Mouse (Mus musculus): ENCODE data around the gene Rnf215. TPM values are rescaled to one million over a fixed set of nuclear protein-coding genes. Genes with fewer than 3 reads are reported as not detected.
A peak's percentile ranks its signal among the peaks of the same experiment; 100 is the strongest.

Gene Rnf215
- polyA plus RNA-seq, 2 experiments = 4.3 to 5.1 TPM

- peak within 1 kb of the TSS; percentile 49 for H3K27ac ChIP-seq
- ATAC-seq (ENCODE audit: insufficient read depth) (peak; percentile 95), DNase-seq (ENCODE audit: low read depth in 3 of 3, low spot score in 3 of 3) (peak; percentile 82 to 83 (median 82))
- H3K9ac ChIP-seq (replicated peaks) = peak within 1 kb of the TSS; percentile 83
- H3K4me3 ChIP-seq (ENCODE audit: insufficient read depth in 1 of 2, low read depth in 2 of 2, low read length in 2 of 2) = peak within 1 kb of the TSS; percentile 73 to 87
- H3K4me2 ChIP-seq (ENCODE audit: low read depth) = peak within 1 kb of the TSS; percentile 89
- TF ChIP-seq EP300 (IDR thresholded peaks at IDR 0.05; ENCODE audit: low read depth) (no peak), CTCF (IDR thresholded peaks at IDR 0.05; ENCODE audit: low read depth) (peak; percentile 39)
- WGBS (ENCODE audit: insufficient replicate concordance) = 1% methylated on average over 54 of the region's 54 CpGs
- peaks cover 36% of the 10 kb centered on the region for H3K36me3 ChIP-seq (replicated peaks; ENCODE audit: control insufficient read depth, insufficient read depth, low read depth)
- H3K9me3 ChIP-seq (ENCODE audit: control insufficient read depth, low read length) = no peaks in the 10 kb centered on the region
- H3K27me3 ChIP-seq (ENCODE audit: control insufficient read depth, insufficient read depth, low read length) = no peaks in the 10 kb centered on the region
- peaks cover 11 to 21% of the 10 kb centered on the region in 2 experiments for H3K4me1 ChIP-seq (replicated peaks; ENCODE audit: control insufficient read depth in 2 of 2, insufficient read depth in 2 of 2, low read length in 1 of 2)
Observed at GRCm38 (mm10) chr11:4159808-4160708, 25.1 kb downstream of the Rnf215 start, which contains the start of the genes Ccdc157 and Sf3a1. Gene Ccdc157, minus strand, starts transcription at chr11:4160293. Gene Sf3a1, plus strand, starts transcription at chr11:4160350.

- Histone ChIP-seq H3K9ac (replicated peaks) (peak overlapping the region; percentile 83), H3K4me2 (ENCODE audit: low read depth) (peak overlapping the region; percentile 89), H3K27ac (peak overlapping the region; percentile 49), H3K4me3 (ENCODE audit: insufficient read depth in 1 of 2, low read depth in 2 of 2, low read length in 2 of 2) (peak overlapping the region; percentile 73 to 87), H3K4me1 (replicated peaks; ENCODE audit: control insufficient read depth in 2 of 2, insufficient read depth in 2 of 2, low read length in 1 of 2) (peaks cover 11 to 21% of the 10 kb centered on the region in 2 experiments), H3K27me3 (ENCODE audit: control insufficient read depth, insufficient read depth, low read length) (no peaks in the 10 kb centered on the region), H3K36me3 (replicated peaks; ENCODE audit: control insufficient read depth, insufficient read depth, low read depth) (peaks cover 44% of the 10 kb centered on the region), H3K9me3 (ENCODE audit: control insufficient read depth, low read length) (no peaks in the 10 kb centered on the region)
- WGBS (ENCODE audit: insufficient replicate concordance) = 3% methylated on average over 15 of the region's 15 CpGs
- TF ChIP-seq CTCF (IDR thresholded peaks at IDR 0.05; ENCODE audit: low read depth) (no peak), EP300 (IDR thresholded peaks at IDR 0.05; ENCODE audit: low read depth) (no peak)
- no peak for DNase-seq (ENCODE audit: low read depth in 3 of 3, low spot score in 3 of 3)
- peak; percentile 26; the same call in 1 of the 2 replicates for ATAC-seq (ENCODE audit: insufficient read depth)
Observed at GRCm38 (mm10) chr11:4160758-4161480, 25.9 kb downstream of the Rnf215 start.

GRCm38 (mm10) chr11:4164701-4165100 lies 29.7 kb downstream of the Rnf215 start:
- H3K9ac ChIP-seq (replicated peaks) = no peak overlapping the region
- no peak overlapping the region for H3K4me2 ChIP-seq (ENCODE audit: low read depth)
- WGBS (ENCODE audit: insufficient replicate concordance) = 87% methylated on average over 2 of the region's 2 CpGs
- no peak overlapping the region for H3K27ac ChIP-seq
- TF ChIP-seq CTCF (IDR thresholded peaks at IDR 0.05; ENCODE audit: low read depth) = no peak
- TF ChIP-seq EP300 (IDR thresholded peaks at IDR 0.05; ENCODE audit: low read depth) = no peak
- H3K36me3 ChIP-seq (replicated peaks; ENCODE audit: control insufficient read depth, insufficient read depth, low read depth) = peaks cover 78% of the 10 kb centered on the region
- H3K9me3 ChIP-seq (ENCODE audit: control insufficient read depth, low read length) = no peaks in the 10 kb centered on the region
- no peak for ATAC-seq (ENCODE audit: insufficient read depth)
- H3K27me3 ChIP-seq (ENCODE audit: control insufficient read depth, insufficient read depth, low read length) = no peaks in the 10 kb centered on the region
- peaks cover 8 to 19% of the 10 kb centered on the region in 2 experiments for H3K4me1 ChIP-seq (replicated peaks; ENCODE audit: control insufficient read depth in 2 of 2, insufficient read depth in 2 of 2, low read length in 1 of 2)
- DNase-seq (ENCODE audit: low read depth in 3 of 3, low spot score in 3 of 3) = no peak
- no peak overlapping the region for H3K4me3 ChIP-seq (ENCODE audit: insufficient read depth in 1 of 2, low read depth in 2 of 2, low read length in 2 of 2)

GRCm38 (mm10) chr11:4166467-4167090 lies 31.6 kb downstream of the Rnf215 start:
- Histone ChIP-seq H3K36me3 (replicated peaks; ENCODE audit: control insufficient read depth, insufficient read depth, low read depth) (peaks cover 94% of the 10 kb centered on the region), H3K27me3 (ENCODE audit: control insufficient read depth, insufficient read depth, low read length) (no peaks in the 10 kb centered on the region), H3K4me2 (ENCODE audit: low read depth) (no peak overlapping the region), H3K9ac (replicated peaks) (no peak overlapping the region), H3K9me3 (ENCODE audit: control insufficient read depth, low read length) (no peaks in the 10 kb centered on the region), H3K4me3 (ENCODE audit: insufficient read depth in 1 of 2, low read depth in 2 of 2, low read length in 2 of 2) (no peak overlapping the region), H3K4me1 (replicated peaks; ENCODE audit: control insufficient read depth in 2 of 2, insufficient read depth in 2 of 2, low read length in 1 of 2) (peaks cover 2 to 8% of the 10 kb centered on the region in 2 experiments), H3K27ac (no peak overlapping the region)
- ATAC-seq (ENCODE audit: insufficient read depth) (no peak), DNase-seq (ENCODE audit: low read depth in 3 of 3, low spot score in 3 of 3) (no peak)
- WGBS (ENCODE audit: insufficient replicate concordance) = 71% methylated on average over 7 of the region's 7 CpGs
- TF ChIP-seq EP300 (IDR thresholded peaks at IDR 0.05; ENCODE audit: low read depth) = no peak
- TF ChIP-seq CTCF (IDR thresholded peaks at IDR 0.05; ENCODE audit: low read depth) = no peak
